ENCODE assay signal across 8 mouse cellular contexts in genomic region chr13:29855281-29856031, GRCm38 (mm10). TPM values are rescaled to one million over a fixed set of nuclear protein-coding genes. Genes with fewer than 3 reads are reported as not detected.
DNase-seq lines count a peak whose midpoint lies in the region; ATAC-seq and TF ChIP-seq lines count a peak whose summit lies in the region.

Cdkal1 (minus strand) TSS chr13:29855674.

- TF ChIP-seq CTCF in kidney, postnatal 0 days (IDR thresholded peaks at IDR 0.05; ENCODE audit: low read depth) = no peak

- no peaks in the 10 kb centered on the region for H3K27me3 ChIP-seq in heart, embryonic 12.5 days (replicated peaks)
- H3K27me3 ChIP-seq in kidney, postnatal 0 days (ENCODE audit: insufficient read depth, low read length) = no peaks in the 10 kb centered on the region
- no peaks in the 10 kb centered on the region for H3K27me3 ChIP-seq in liver, embryonic 11.5 days (replicated peaks; ENCODE audit: control insufficient read depth, insufficient read depth, low read length)
- no peaks in the 10 kb centered on the region for H3K27me3 ChIP-seq in stomach, embryonic 14.5 days (ENCODE audit: control insufficient read depth, insufficient read depth, low read length)

- peak within 1 kb of the TSS; percentile 79 for H3K4me2 ChIP-seq in heart, embryonic 12.5 days
- H3K4me2 ChIP-seq in kidney, postnatal 0 days (ENCODE audit: low read length) = peak within 1 kb of the TSS; percentile 83
- peak within 1 kb of the TSS; percentile 67 for H3K4me2 ChIP-seq in liver, embryonic 11.5 days
- peak within 1 kb of the TSS; percentile 49 for H3K4me2 ChIP-seq in stomach, embryonic 14.5 days (replicated peaks; ENCODE audit: low read depth, low read length)

- peak within 1 kb of the TSS; percentile 67 for H3K4me3 ChIP-seq in heart, embryonic 12.5 days
- peak within 1 kb of the TSS; percentile 87 for H3K4me3 ChIP-seq in kidney, postnatal 0 days (replicated peaks; ENCODE audit: low read depth, low read length)
- H3K4me3 ChIP-seq in liver, embryonic 11.5 days (ENCODE audit: low read depth, low read length) = peak within 1 kb of the TSS; percentile 91
- H3K4me3 ChIP-seq in stomach, embryonic 14.5 days (ENCODE audit: low read depth, low read length) = peak within 1 kb of the TSS; percentile 82

- H3K9ac ChIP-seq in heart, embryonic 12.5 days = peak within 1 kb of the TSS; percentile 73
- peak within 1 kb of the TSS; percentile 75 for H3K9ac ChIP-seq in kidney, postnatal 0 days (ENCODE audit: low read depth, low read length)
- peak within 1 kb of the TSS; percentile 85 for H3K9ac ChIP-seq in liver, embryonic 11.5 days (ENCODE audit: low read depth, low read length)
- peak within 1 kb of the TSS; percentile 54 for H3K9ac ChIP-seq in stomach, embryonic 14.5 days (replicated peaks; ENCODE audit: low read depth, low read length)

- H3K27ac ChIP-seq in heart, embryonic 12.5 days (ENCODE audit: poor library complexity, severe bottlenecking) = peak within 1 kb of the TSS; percentile 86
- peak within 1 kb of the TSS; percentile 90 for H3K27ac ChIP-seq in kidney, postnatal 0 days
- peak within 1 kb of the TSS; percentile 66 for H3K27ac ChIP-seq in liver, embryonic 11.5 days (ENCODE audit: low read depth, low read length)
- H3K27ac ChIP-seq in stomach, embryonic 14.5 days (ENCODE audit: low read length) = peak within 1 kb of the TSS; percentile 83

- peaks cover 13% of the 10 kb centered on the region for H3K4me1 ChIP-seq in heart, embryonic 12.5 days (replicated peaks)
- no peaks in the 10 kb centered on the region for H3K4me1 ChIP-seq in kidney, postnatal 0 days (replicated peaks; ENCODE audit: insufficient read depth, low read length)
- peaks cover 7% of the 10 kb centered on the region for H3K4me1 ChIP-seq in liver, embryonic 11.5 days (replicated peaks; ENCODE audit: control insufficient read depth, insufficient read depth, low read length)
- peaks cover 5% of the 10 kb centered on the region; the same call in 1 of the 2 replicates for H3K4me1 ChIP-seq in stomach, embryonic 14.5 days (ENCODE audit: control insufficient read depth, insufficient read depth, low read length)

- H3K9me3 ChIP-seq in heart, embryonic 12.5 days (replicated peaks) = no peaks in the 10 kb centered on the region
- no peaks in the 10 kb centered on the region for H3K9me3 ChIP-seq in kidney, postnatal 0 days (replicated peaks; ENCODE audit: low read length)
- H3K9me3 ChIP-seq in liver, embryonic 11.5 days (ENCODE audit: control insufficient read depth, low read length) = no peaks in the 10 kb centered on the region
- H3K9me3 ChIP-seq in stomach, embryonic 14.5 days (ENCODE audit: control insufficient read depth, low read depth, low read length) = no peaks in the 10 kb centered on the region

- peak; percentile 94 for ATAC-seq in erythroblast, adult 5-6 weeks (replicated peaks; ENCODE audit: low FRiP score, poor library complexity, severe bottlenecking)
- peak; percentile 85 for ATAC-seq in heart, embryonic 12.5 days (ENCODE audit: insufficient number of reproducible peaks, low FRiP score)
- peak; percentile 73 for ATAC-seq in kidney, postnatal 0 days (replicated peaks; ENCODE audit: low FRiP score, low read depth)
- ATAC-seq in liver, embryonic 11.5 days (replicated peaks; ENCODE audit: low FRiP score) = peak; percentile 82
- peak; percentile 86 for ATAC-seq in stomach, embryonic 14.5 days (ENCODE audit: insufficient number of reproducible peaks, insufficient read depth, low FRiP score, low read depth)

- H3K36me3 ChIP-seq in heart, embryonic 12.5 days = peaks cover 16% of the 10 kb centered on the region
- no peaks in the 10 kb centered on the region for H3K36me3 ChIP-seq in kidney, postnatal 0 days (ENCODE audit: insufficient read depth, low read length)
- peaks cover 8% of the 10 kb centered on the region; the same call in 1 of the 2 replicates for H3K36me3 ChIP-seq in liver, embryonic 11.5 days (ENCODE audit: control insufficient read depth, insufficient read depth, low read length)
- 0 out of 2 replicates have a peak, but pooled peaks cover 3% of the 10 kb centered on the region for H3K36me3 ChIP-seq in stomach, embryonic 14.5 days (ENCODE audit: control insufficient read depth, insufficient read depth, low read length)

- WGBS in heart, embryonic 12.5 days = under 1% methylated on average over 33 of the region's 33 CpGs
- WGBS in kidney, postnatal 0 days = under 1% methylated on average over 33 of the region's 33 CpGs
- under 1% methylated on average over 33 of the region's 33 CpGs for whole genome bisulfite sequencing in liver, embryonic 11.5 days
- under 1% methylated on average over 33 of the region's 33 CpGs for WGBS in stomach, embryonic 14.5 days

- peak; percentile 77 to 78 for DNase-seq in B cell, adult 2 months
- peak; percentile 96 for DNase-seq in brain, adult 2 months (ENCODE audit: low read depth, low spot score)
- peak; percentile 92 for DNase-seq in kidney, postnatal 0 days (ENCODE audit: low spot score)
- peak; percentile 78 for DNase-seq in liver, embryonic 11.5 days (ENCODE audit: low spot score)
- DNase-seq in naive thymus-derived CD4-positive, alpha-beta T cell, adult 2 months (ENCODE audit: low read depth) = peak; percentile 87

RNA-seq across cellular contexts. Expression of gene Cdkal1, which starts in this region (rescaled TPM):
- 6.9 and 7.5 TPM in 2 replicates for total RNA-seq in erythroblast, adult 5-6 weeks (2015; ENCODE audit: low replicate concordance)
- 5.4 and 10.6 TPM in 2 replicates for total RNA-seq in erythroblast, adult 5-6 weeks (2017; ENCODE audit: low replicate concordance)
- polyA plus RNA-seq in heart, embryonic 12.5 days (2016; fragmentation: Nextera tagmentation; extraction: Ambion mirVana) = 25.9 and 31.9 TPM in 2 replicates
- 30.1 and 33.5 TPM in 2 replicates for polyA plus RNA-seq in kidney, postnatal 0 days (2015; fragmentation: Nextera tagmentation; extraction: Ambion mirVana)
- polyA plus RNA-seq in liver, embryonic 11.5 days (2014; fragmentation: Nextera tagmentation; extraction: Ambion mirVana) = 26.3 and 28.0 TPM in 2 replicates
- 37.0 and 44.8 TPM in 2 replicates for polyA plus RNA-seq in stomach, embryonic 14.5 days (2014; fragmentation: Nextera tagmentation; extraction: Ambion mirVana)

Comparison
In these comparisons a context has a peak if more than half of its experiments do, and no peak if none do; other contexts are left out.
1. Peak in every context shown above with its lines: DNase-seq, ATAC-seq, H3K4me3 ChIP-seq and H3K27ac ChIP-seq.